ENCODE assay signal across 19 mouse cellular contexts in the genomic region with DNA sequence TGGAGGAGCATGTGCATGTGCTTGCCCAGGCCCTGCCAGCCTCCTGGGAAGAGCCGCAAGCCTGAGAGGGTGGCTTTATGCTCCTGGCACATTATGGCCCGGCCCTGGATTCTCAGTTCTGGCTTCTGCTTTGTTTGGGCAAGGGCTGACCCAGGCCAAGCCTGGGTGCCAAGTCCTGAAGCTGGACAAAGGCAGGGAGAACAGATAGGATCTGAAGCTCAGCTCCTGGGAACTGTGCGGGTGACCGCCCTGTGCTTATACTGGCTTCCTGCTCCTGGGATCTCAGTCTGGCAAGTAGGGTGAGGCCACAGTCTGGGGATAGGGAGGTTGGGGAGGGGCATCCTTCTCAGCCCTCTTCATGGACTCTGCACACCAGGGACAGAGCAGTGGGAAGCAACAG. TPM values are rescaled to one million over a fixed set of nuclear protein-coding genes. Genes with fewer than 3 reads are reported as not detected.
DNase-seq lines count a peak whose midpoint lies in the region; ATAC-seq and TF ChIP-seq lines count a peak whose summit lies in the region.
"Had no signal": no experiment of that assay in that cellular context is flagged by ENCODE, and none has a peak within 500 bp of the region (broad histone marks: within the 10 kb centered on the region; RNA-seq: fewer than 3 reads in every experiment).

No protein-coding gene starts in this region.

- H3K4me2 ChIP-seq in lung, embryonic 16.5 days (ENCODE audit: low read depth, low read length): no peak overlapping the region
- no peak overlapping the region for H3K4me2 ChIP-seq in forebrain, embryonic 15.5 days (replicated peaks)
- no peak overlapping the region for H3K4me2 ChIP-seq in hindbrain, embryonic 13.5 days
- H3K4me2 ChIP-seq: embryonic facial prominence, embryonic 13.5 days; forebrain, embryonic 12.5 days; heart, embryonic 13.5 days; hindbrain, embryonic 15.5 days had no signal

- ATAC-seq in lung, embryonic 16.5 days (ENCODE audit: low read depth): peak; percentile 47; the same call in 1 of the 2 replicates
- ATAC-seq in forebrain, embryonic 15.5 days (replicated peaks): no peak
- ATAC-seq in hindbrain, embryonic 13.5 days (ENCODE audit: low FRiP score): no peak
- ATAC-seq: activated CD4-positive, CD25-positive, alpha-beta regulatory T cell, adult 4 months; Patski had no signal

- DNase-seq in heart, adult 2 months: peak in 1 of 2 experiments; percentile 26
- no peak for DNase-seq in heart, postnatal 25 days (ENCODE audit: low spot score)
- peak; percentile 83 for DNase-seq in lung, postnatal 25 days (ENCODE audit: low spot score)
- no peak for DNase-seq in kidney, adult 8-10 months
- DNase-seq: adrenal gland, postnatal 14 days; cerebellum, adult 18-20 months; cerebellum, adult 9-11 months; cerebellum, postnatal 36 days had no signal

- H3K27ac ChIP-seq in heart, adult 2 months: peak overlapping the region; percentile 12; the same call in 1 of the 2 replicates
- no peak overlapping the region for H3K27ac ChIP-seq in lung, embryonic 16.5 days (ENCODE audit: low read length)
- H3K27ac ChIP-seq in forebrain, embryonic 15.5 days (replicated peaks): no peak overlapping the region
- H3K27ac ChIP-seq in hindbrain, embryonic 13.5 days: no peak overlapping the region
- H3K27ac ChIP-seq: embryonic facial prominence, embryonic 13.5 days; forebrain, embryonic 12.5 days; heart, embryonic 13.5 days; hindbrain, embryonic 10.5 days; hindbrain, embryonic 15.5 days had no signal

- no peaks in the 10 kb centered on the region for H3K36me3 ChIP-seq in heart, adult 2 months (ENCODE audit: control insufficient read depth, insufficient read depth, low read length)
- H3K36me3 ChIP-seq in lung, embryonic 16.5 days (ENCODE audit: control insufficient read depth, insufficient read depth, low read length): no peaks in the 10 kb centered on the region
- H3K36me3 ChIP-seq in forebrain, embryonic 15.5 days: no peaks in the 10 kb centered on the region
- no peaks in the 10 kb centered on the region for H3K36me3 ChIP-seq in hindbrain, embryonic 13.5 days
- H3K36me3 ChIP-seq: embryonic facial prominence, embryonic 13.5 days; forebrain, embryonic 12.5 days; heart, embryonic 13.5 days; hindbrain, embryonic 10.5 days; hindbrain, embryonic 15.5 days had no signal

- no peaks in the 10 kb centered on the region for H3K79me2 ChIP-seq in heart, adult 2 months (replicated peaks; ENCODE audit: control insufficient read depth, insufficient read depth, low read length)

- TF ChIP-seq EP300 in heart, adult 2 months (IDR thresholded peaks at IDR 0.05; ENCODE audit: insufficient read depth, low read depth, low read length): no peak

- WGBS in heart, adult 2 months: 56% methylated on average over 4 of the region's 4 CpGs
- 84% methylated on average over 4 of the region's 4 CpGs for WGBS in lung, embryonic 16.5 days
- 90% methylated on average over 4 of the region's 4 CpGs for WGBS in forebrain, embryonic 15.5 days
- WGBS in hindbrain, embryonic 13.5 days: 90% methylated on average over 4 of the region's 4 CpGs

- H3K27me3 ChIP-seq in heart, adult 2 months (ENCODE audit: control insufficient read depth, insufficient read depth, low read length): no peaks in the 10 kb centered on the region
- no peaks in the 10 kb centered on the region for H3K27me3 ChIP-seq in lung, embryonic 16.5 days (ENCODE audit: control insufficient read depth, insufficient read depth, low read depth, low read length)
- no peaks in the 10 kb centered on the region for H3K27me3 ChIP-seq in forebrain, embryonic 15.5 days
- H3K27me3 ChIP-seq in hindbrain, embryonic 13.5 days: no peaks in the 10 kb centered on the region
- H3K27me3 ChIP-seq: CH12.LX; embryonic facial prominence, embryonic 13.5 days; forebrain, embryonic 12.5 days; heart, embryonic 13.5 days; hindbrain, embryonic 15.5 days; Patski had no signal

- H3K4me3 ChIP-seq in heart, adult 2 months: no peak overlapping the region
- no peak overlapping the region for H3K4me3 ChIP-seq in lung, embryonic 16.5 days (ENCODE audit: low read length)
- no peak overlapping the region for H3K4me3 ChIP-seq in forebrain, embryonic 15.5 days
- H3K4me3 ChIP-seq in hindbrain, embryonic 13.5 days: no peak overlapping the region
- H3K4me3 ChIP-seq: embryonic facial prominence, embryonic 13.5 days; forebrain, embryonic 12.5 days; heart, embryonic 13.5 days; hindbrain, embryonic 10.5 days; hindbrain, embryonic 15.5 days had no signal

- no peak for TF ChIP-seq CTCF in heart, adult 2 months (IDR thresholded peaks at IDR 0.05)

- peaks cover 3% of the 10 kb centered on the region; the same call in 1 of the 2 replicates for H3K4me1 ChIP-seq in heart, adult 2 months (ENCODE audit: control insufficient read depth, insufficient read depth, low read length)
- H3K4me1 ChIP-seq in lung, embryonic 16.5 days (replicated peaks; ENCODE audit: control insufficient read depth, insufficient read depth, low read length): no peaks in the 10 kb centered on the region
- no peaks in the 10 kb centered on the region for H3K4me1 ChIP-seq in forebrain, embryonic 15.5 days
- H3K4me1 ChIP-seq in hindbrain, embryonic 13.5 days (replicated peaks): no peaks in the 10 kb centered on the region
- H3K4me1 ChIP-seq: embryonic facial prominence, embryonic 13.5 days; forebrain, embryonic 12.5 days; heart, embryonic 13.5 days; hindbrain, embryonic 10.5 days; hindbrain, embryonic 15.5 days had no signal

- no peaks in the 10 kb centered on the region for H3K9me3 ChIP-seq in lung, embryonic 16.5 days (ENCODE audit: control insufficient read depth, low read length)
- H3K9me3 ChIP-seq in forebrain, embryonic 15.5 days: no peaks in the 10 kb centered on the region
- no peaks in the 10 kb centered on the region for H3K9me3 ChIP-seq in hindbrain, embryonic 13.5 days
- H3K9me3 ChIP-seq: forebrain, embryonic 12.5 days; heart, embryonic 13.5 days; hindbrain, embryonic 10.5 days; hindbrain, embryonic 15.5 days had no signal

- H3K9ac ChIP-seq in heart, adult 2 months (ENCODE audit: low read depth, low read length): no peak overlapping the region
- H3K9ac ChIP-seq in lung, embryonic 16.5 days (ENCODE audit: low read length): no peak overlapping the region
- H3K9ac ChIP-seq in forebrain, embryonic 15.5 days (replicated peaks): no peak overlapping the region
- H3K9ac ChIP-seq in hindbrain, embryonic 13.5 days: no peak overlapping the region
- H3K9ac ChIP-seq: embryonic facial prominence, embryonic 13.5 days; forebrain, embryonic 12.5 days; heart, embryonic 13.5 days; hindbrain, embryonic 15.5 days had no signal

- no peak for TF ChIP-seq POLR2A in heart, adult 2 months (IDR thresholded peaks at IDR 0.05; ENCODE audit: insufficient read depth, low read depth, low read length)

- intact Hi-C loops in heart, adult 2 months (cut with DNase I): no loop called here
- intact Hi-C loops in heart, postnatal 25 days (cut with DNase I): no loop called here

RNA-seq across cellular contexts. Expression of a gene that starts 14.9 kb away (rescaled TPM):
- total RNA-seq in heart, adult 2 months (2021): 10 to 100 TPM; 14.7 to 19.5 TPM
- 27.6 and 38.3 TPM in 2 replicates for polyA plus RNA-seq in heart, adult 2 months (2012; rRNA removed)
- total RNA-seq in heart, postnatal 25 days (2021): 10 to 100 TPM; 26.9 to 34.2 TPM
- polyA plus RNA-seq in lung, embryonic 16.5 days (2015; fragmentation: Nextera tagmentation; extraction: Ambion mirVana): 130 and 134 TPM in 2 replicates
- 86.7 and 94.4 TPM in 2 replicates for polyA plus RNA-seq in forebrain, embryonic 15.5 days (2015; fragmentation: Nextera tagmentation; extraction: Ambion mirVana)
- 87.2 and 94.4 TPM in 2 replicates for polyA plus RNA-seq in hindbrain, embryonic 13.5 days (2015; fragmentation: Nextera tagmentation; extraction: Ambion mirVana)
- total RNA-seq: CH12.LX had no signal
- polyA plus RNA-seq: activated CD4-positive, CD25-positive, alpha-beta regulatory T cell, adult 4 months; Patski had no signal

RNA-seq across cellular contexts. Expression of a gene that starts 49.8 kb away (rescaled TPM):
- 10 to 100 TPM; 45.4 to 48.5 TPM for total RNA-seq in heart, adult 2 months (2021)
- polyA plus RNA-seq in heart, adult 2 months (2012; rRNA removed): 30.3 and 42.6 TPM in 2 replicates
- 10 to 100 TPM; 51.7 to 58.3 TPM for total RNA-seq in heart, postnatal 25 days (2021)
- polyA plus RNA-seq in lung, embryonic 16.5 days (2015; fragmentation: Nextera tagmentation; extraction: Ambion mirVana): 89.9 and 91.4 TPM in 2 replicates
- 121 and 127 TPM in 2 replicates for polyA plus RNA-seq in forebrain, embryonic 15.5 days (2015; fragmentation: Nextera tagmentation; extraction: Ambion mirVana)
- 109 and 118 TPM in 2 replicates for polyA plus RNA-seq in hindbrain, embryonic 13.5 days (2015; fragmentation: Nextera tagmentation; extraction: Ambion mirVana)

RNA-seq across cellular contexts. Expression of a gene that starts 50.1 kb away (rescaled TPM):
- total RNA-seq in heart, adult 2 months (2021): 1 to 10 TPM; 2.5 to 3.4 TPM
- polyA plus RNA-seq in heart, adult 2 months (2012; rRNA removed): 3.9 and 5.2 TPM in 2 replicates
- 1 to 10 TPM; 2.7 to 4.1 TPM for total RNA-seq in heart, postnatal 25 days (2021)
- 48.7 TPM in 2 replicates for polyA plus RNA-seq in lung, embryonic 16.5 days (2015; fragmentation: Nextera tagmentation; extraction: Ambion mirVana)
- polyA plus RNA-seq in forebrain, embryonic 15.5 days (2015; fragmentation: Nextera tagmentation; extraction: Ambion mirVana): 24.8 and 27.3 TPM in 2 replicates
- polyA plus RNA-seq in hindbrain, embryonic 13.5 days (2015; fragmentation: Nextera tagmentation; extraction: Ambion mirVana): 11.3 and 12.3 TPM in 2 replicates
